Mouse (Mus musculus): Measurements from ENCODE around the gene Robo1. TPM values are rescaled to one million over a fixed set of nuclear protein-coding genes. Genes with fewer than 3 reads are reported as not detected.

Robo1 gene
- polyA plus RNA-seq, 1 experiment, result 74.4 TPM

GRCm38 (mm10) chr16:72563196-72563963, 255.3 kb downstream of the Robo1 start:
- Histone ChIP-seq H3K27ac (ENCODE audit: insufficient read depth, low read depth, low read length) (no peak overlapping the region), H3K4me3 (ENCODE audit: insufficient read depth, low read depth, low read length) (no peak overlapping the region), H3K4me1 (ENCODE audit: control insufficient read depth, insufficient read depth, low read length) (no peaks in the 10 kb centered on the region)
- no peak for TF ChIP-seq CTCF (IDR thresholded peaks at IDR 0.05; ENCODE audit: insufficient read depth, low read depth, low read length)
- no peak for TF ChIP-seq POLR2A (IDR thresholded peaks at IDR 0.05; ENCODE audit: insufficient read depth, low read depth, low read length)
- 50% methylated on average over 15 of the region's 15 CpGs for WGBS

GRCm38 (mm10) chr16:72575171-72575570, 267.1 kb downstream of the Robo1 start:
- no peak for TF ChIP-seq CTCF (IDR thresholded peaks at IDR 0.05; ENCODE audit: insufficient read depth, low read depth, low read length)
- Histone ChIP-seq H3K4me1 (ENCODE audit: control insufficient read depth, insufficient read depth, low read length) (no peaks in the 10 kb centered on the region), H3K27ac (ENCODE audit: insufficient read depth, low read depth, low read length) (no peak overlapping the region), H3K4me3 (ENCODE audit: insufficient read depth, low read depth, low read length) (no peak overlapping the region)
- WGBS, result 92% methylated on average over 1 of the region's 1 CpGs

- Histone ChIP-seq H3K27ac (ENCODE audit: insufficient read depth, low read depth, low read length) (no peak overlapping the region), H3K4me3 (ENCODE audit: insufficient read depth, low read depth, low read length) (no peak overlapping the region), H3K4me1 (ENCODE audit: control insufficient read depth, insufficient read depth, low read length) (no peaks in the 10 kb centered on the region)
- WGBS, result 41% methylated on average over 7 of the region's 7 CpGs
- TF ChIP-seq CTCF (IDR thresholded peaks at IDR 0.05; ENCODE audit: insufficient read depth, low read depth, low read length), result no peak
- TF ChIP-seq POLR2A (IDR thresholded peaks at IDR 0.05; ENCODE audit: insufficient read depth, low read depth, low read length), result no peak
Observed at GRCm38 (mm10) chr16:72576956-72577355, 268.9 kb downstream of the Robo1 start.

- Histone ChIP-seq H3K4me1 (ENCODE audit: control insufficient read depth, insufficient read depth, low read length) (no peaks in the 10 kb centered on the region), H3K27ac (ENCODE audit: insufficient read depth, low read depth, low read length) (no peak overlapping the region), H3K4me3 (ENCODE audit: insufficient read depth, low read depth, low read length) (no peak overlapping the region)
- TF ChIP-seq CTCF (IDR thresholded peaks at IDR 0.05; ENCODE audit: insufficient read depth, low read depth, low read length) (no peak), POLR2A (IDR thresholded peaks at IDR 0.05; ENCODE audit: insufficient read depth, low read depth, low read length) (no peak)
- WGBS, result 61% methylated on average over 11 of the region's 11 CpGs
Observed at GRCm38 (mm10) chr16:72584454-72585159, 276.5 kb downstream of the Robo1 start.

- TF ChIP-seq CTCF (IDR thresholded peaks at IDR 0.05; ENCODE audit: insufficient read depth, low read depth, low read length) (no peak), POLR2A (IDR thresholded peaks at IDR 0.05; ENCODE audit: insufficient read depth, low read depth, low read length) (no peak)
- H3K4me1 ChIP-seq (ENCODE audit: control insufficient read depth, insufficient read depth, low read length), result no peaks in the 10 kb centered on the region
- no peak overlapping the region for H3K4me3 ChIP-seq (ENCODE audit: insufficient read depth, low read depth, low read length)
- no peak overlapping the region for H3K27ac ChIP-seq (ENCODE audit: insufficient read depth, low read depth, low read length)
- 65% methylated on average over 3 of the region's 3 CpGs for WGBS
Observed at GRCm38 (mm10) chr16:72585160-72585813, 277.2 kb downstream of the Robo1 start.

- Histone ChIP-seq H3K4me1 (ENCODE audit: control insufficient read depth, insufficient read depth, low read length) (no peaks in the 10 kb centered on the region), H3K27ac (ENCODE audit: insufficient read depth, low read depth, low read length) (no peak overlapping the region), H3K4me3 (ENCODE audit: insufficient read depth, low read depth, low read length) (no peak overlapping the region)
- 89% methylated on average over 3 of the region's 3 CpGs for WGBS
- TF ChIP-seq POLR2A (IDR thresholded peaks at IDR 0.05; ENCODE audit: insufficient read depth, low read depth, low read length) (no peak), CTCF (IDR thresholded peaks at IDR 0.05; ENCODE audit: insufficient read depth, low read depth, low read length) (no peak)
Observed at GRCm38 (mm10) chr16:72587376-72588072, 279.4 kb downstream of the Robo1 start.

- TF ChIP-seq POLR2A (IDR thresholded peaks at IDR 0.05; ENCODE audit: insufficient read depth, low read depth, low read length) (no peak), CTCF (IDR thresholded peaks at IDR 0.05; ENCODE audit: insufficient read depth, low read depth, low read length) (no peak)
- 81% methylated on average over 4 of the region's 4 CpGs for WGBS
- H3K27ac ChIP-seq (ENCODE audit: insufficient read depth, low read depth, low read length), result no peak overlapping the region
- H3K4me1 ChIP-seq (ENCODE audit: control insufficient read depth, insufficient read depth, low read length), result no peaks in the 10 kb centered on the region
- H3K4me3 ChIP-seq (ENCODE audit: insufficient read depth, low read depth, low read length), result no peak overlapping the region
Observed at GRCm38 (mm10) chr16:72603487-72604206, 295.5 kb downstream of the Robo1 start.

- TF ChIP-seq CTCF (IDR thresholded peaks at IDR 0.05; ENCODE audit: insufficient read depth, low read depth, low read length) (no peak), POLR2A (IDR thresholded peaks at IDR 0.05; ENCODE audit: insufficient read depth, low read depth, low read length) (no peak)
- H3K27ac ChIP-seq (ENCODE audit: insufficient read depth, low read depth, low read length), result no peak overlapping the region
- H3K4me1 ChIP-seq (ENCODE audit: control insufficient read depth, insufficient read depth, low read length), result no peaks in the 10 kb centered on the region
- WGBS, result 20% methylated on average over 6 of the region's 6 CpGs
- no peak overlapping the region for H3K4me3 ChIP-seq (ENCODE audit: insufficient read depth, low read depth, low read length)
Observed at GRCm38 (mm10) chr16:72605066-72605465, 297.0 kb downstream of the Robo1 start.
